Mouse (Mus musculus): Measurements from ENCODE around the gene Sytl2. TPM values are rescaled to one million over a fixed set of nuclear protein-coding genes. Genes with fewer than 3 reads are reported as not detected.

The Sytl2 gene
- polyA plus RNA-seq, 1 experiment from 2014 or later = 5.2 TPM

DNA sequence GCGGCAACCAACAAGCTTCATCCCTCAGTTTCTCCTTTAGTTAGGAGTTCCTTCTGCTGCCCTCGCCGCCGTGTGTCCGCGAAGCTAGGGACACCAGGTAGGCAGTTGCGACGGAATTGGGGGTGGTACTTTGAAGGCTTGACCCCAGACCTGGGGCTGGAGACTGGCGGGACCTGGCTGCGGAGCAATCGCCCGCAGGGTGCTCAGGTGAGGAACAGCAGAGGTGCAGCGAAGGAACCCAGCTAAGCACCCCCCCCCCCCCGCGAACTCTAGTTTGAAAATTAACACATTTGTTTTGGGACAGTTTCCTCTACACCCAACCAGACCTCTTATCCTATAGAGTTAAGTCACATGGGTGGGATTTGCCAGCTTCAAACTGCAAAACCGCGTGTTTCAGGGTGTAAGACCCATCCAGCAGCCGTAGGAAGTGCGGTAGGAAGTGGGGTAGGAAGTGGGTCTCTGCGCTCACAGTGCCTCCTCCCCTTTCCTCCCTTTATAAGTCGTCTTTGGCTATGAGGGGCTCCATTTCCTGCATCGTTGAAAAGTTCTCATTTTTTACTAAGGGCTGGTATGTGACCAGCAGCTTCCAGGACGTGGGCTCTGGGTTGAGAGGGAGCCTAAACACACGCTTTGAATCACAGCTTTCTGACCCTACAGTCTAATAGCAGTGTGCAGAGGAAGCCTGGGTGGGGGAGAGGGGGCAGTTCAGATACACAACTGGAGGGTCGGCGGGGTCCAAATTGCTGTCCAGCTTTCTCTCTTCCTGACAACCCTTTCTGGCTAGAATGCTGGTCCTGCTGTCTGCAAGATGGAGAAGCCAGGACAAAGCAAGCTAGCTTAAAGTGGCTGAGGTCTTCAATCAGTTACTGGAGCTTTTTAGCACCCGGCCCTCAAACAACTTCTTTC lies 848 bp downstream of the Sytl2 start:
- Histone ChIP-seq H3K9ac (ENCODE audit: low read depth, low read length) (peak overlapping the region; percentile 60; the same call in 1 of the 2 replicates), H3K36me3 (ENCODE audit: control insufficient read depth, insufficient read depth, low read length) (no peaks in the 10 kb centered on the region), H3K27me3 (ENCODE audit: control insufficient read depth, insufficient read depth, low read length) (peaks cover 3% of the 10 kb centered on the region; the same call in 1 of the 2 replicates), H3K27ac (ENCODE audit: low read depth, low read length) (no peak overlapping the region), H3K9me3 (replicated peaks; ENCODE audit: control insufficient read depth, low read length) (no peaks in the 10 kb centered on the region), H3K4me2 (peak overlapping the region; percentile 96), H3K4me3 (ENCODE audit: low read depth, low read length) (peak overlapping the region; percentile 54), H3K4me1 (ENCODE audit: control insufficient read depth, insufficient read depth, low read length) (no peaks in the 10 kb centered on the region)
- 4% methylated on average over 27 of the region's 27 CpGs for WGBS (ENCODE audit: insufficient replicate concordance)
- 0 out of 2 replicates have a peak, but pooled peaks have one; percentile 35 for ATAC-seq (replicated peaks; ENCODE audit: insufficient number of reproducible peaks, low FRiP score, low TSS enrichment)

DNA sequence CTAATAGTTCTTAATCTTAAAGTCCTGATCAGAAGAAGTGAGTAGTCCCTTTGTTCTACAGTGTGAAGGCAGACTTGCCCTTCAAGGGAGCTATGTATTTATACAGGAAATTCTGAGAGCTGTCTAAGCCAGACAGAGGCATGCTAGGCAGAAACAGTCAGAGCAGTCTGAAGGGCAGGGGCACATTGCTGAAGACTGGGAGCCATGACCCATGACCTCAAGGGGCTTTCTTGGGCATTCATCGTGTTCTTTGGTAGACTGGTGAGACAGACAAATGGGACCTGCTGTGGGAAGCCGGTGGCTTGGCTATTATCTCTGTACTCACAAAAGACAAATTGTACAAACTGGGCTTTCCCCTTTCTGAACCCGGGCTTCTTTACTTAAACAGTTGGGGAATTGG lies 4.0 kb downstream of the Sytl2 start:
- Histone ChIP-seq H3K9ac (ENCODE audit: low read depth, low read length) (no peak overlapping the region), H3K9me3 (replicated peaks; ENCODE audit: control insufficient read depth, low read length) (no peaks in the 10 kb centered on the region), H3K4me2 (no peak overlapping the region), H3K4me1 (ENCODE audit: control insufficient read depth, insufficient read depth, low read length) (no peaks in the 10 kb centered on the region), H3K27me3 (ENCODE audit: control insufficient read depth, insufficient read depth, low read length) (no peaks in the 10 kb centered on the region), H3K27ac (ENCODE audit: low read depth, low read length) (no peak overlapping the region), H3K4me3 (ENCODE audit: low read depth, low read length) (no peak overlapping the region), H3K36me3 (ENCODE audit: control insufficient read depth, insufficient read depth, low read length) (no peaks in the 10 kb centered on the region)
- 42% methylated on average over 3 of the region's 3 CpGs for WGBS (ENCODE audit: insufficient replicate concordance)
- ATAC-seq (replicated peaks; ENCODE audit: insufficient number of reproducible peaks, low FRiP score, low TSS enrichment) = no peak

DNA sequence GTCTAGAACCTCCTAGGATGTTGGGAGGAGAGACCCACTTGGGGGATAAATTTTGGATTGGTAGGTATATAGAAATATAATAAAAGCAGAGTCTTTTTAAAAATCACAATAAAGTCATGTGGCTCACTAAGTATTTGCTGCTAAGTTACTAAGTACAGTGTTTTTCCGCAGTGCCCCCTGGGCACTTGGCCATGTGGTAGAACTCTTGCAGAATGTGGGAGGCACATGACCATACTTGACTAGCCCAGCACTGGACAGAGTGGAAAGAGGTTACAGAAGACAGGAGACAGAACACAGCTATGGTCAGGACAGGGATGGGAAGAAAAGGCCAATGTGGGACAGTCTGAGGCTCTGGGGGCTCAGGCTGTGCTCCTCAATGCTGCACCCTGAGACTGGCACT lies 4.9 kb downstream of the Sytl2 start:
- 90% methylated on average over 1 of the region's 1 CpGs for WGBS (ENCODE audit: insufficient replicate concordance)
- Histone ChIP-seq H3K4me1 (ENCODE audit: control insufficient read depth, insufficient read depth, low read length) (no peaks in the 10 kb centered on the region), H3K9me3 (replicated peaks; ENCODE audit: control insufficient read depth, low read length) (no peaks in the 10 kb centered on the region), H3K4me2 (no peak overlapping the region), H3K9ac (ENCODE audit: low read depth, low read length) (no peak overlapping the region), H3K36me3 (ENCODE audit: control insufficient read depth, insufficient read depth, low read length) (no peaks in the 10 kb centered on the region), H3K27ac (ENCODE audit: low read depth, low read length) (no peak overlapping the region), H3K4me3 (ENCODE audit: low read depth, low read length) (no peak overlapping the region), H3K27me3 (ENCODE audit: control insufficient read depth, insufficient read depth, low read length) (no peaks in the 10 kb centered on the region)
- ATAC-seq (replicated peaks; ENCODE audit: insufficient number of reproducible peaks, low FRiP score, low TSS enrichment) = no peak

DNA sequence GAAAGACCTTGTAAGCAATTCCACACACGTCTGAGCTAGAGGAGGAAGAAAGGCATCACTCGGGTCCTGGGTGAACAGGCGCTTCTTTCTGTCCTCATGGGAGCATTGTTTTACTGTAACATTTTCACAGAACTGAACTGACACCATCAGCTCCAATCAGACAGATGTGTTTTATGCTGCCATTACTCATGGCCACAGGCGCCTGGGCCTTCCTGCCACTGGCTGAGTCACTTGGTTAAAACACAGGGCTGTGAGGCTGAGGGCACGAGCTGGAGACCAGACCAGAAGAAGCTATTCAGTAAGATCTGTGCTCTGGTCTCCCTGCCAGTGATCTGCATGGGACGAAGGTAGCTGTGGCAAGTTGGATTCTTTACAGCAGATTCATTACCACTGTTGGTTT lies 6.0 kb downstream of the Sytl2 start:
- no peak for ATAC-seq (replicated peaks; ENCODE audit: insufficient number of reproducible peaks, low FRiP score, low TSS enrichment)
- Histone ChIP-seq H3K9me3 (replicated peaks; ENCODE audit: control insufficient read depth, low read length) (no peaks in the 10 kb centered on the region), H3K27ac (ENCODE audit: low read depth, low read length) (no peak overlapping the region), H3K4me2 (no peak overlapping the region), H3K4me3 (ENCODE audit: low read depth, low read length) (no peak overlapping the region), H3K36me3 (ENCODE audit: control insufficient read depth, insufficient read depth, low read length) (no peaks in the 10 kb centered on the region), H3K27me3 (ENCODE audit: control insufficient read depth, insufficient read depth, low read length) (no peaks in the 10 kb centered on the region), H3K4me1 (ENCODE audit: control insufficient read depth, insufficient read depth, low read length) (no peaks in the 10 kb centered on the region), H3K9ac (ENCODE audit: low read depth, low read length) (no peak overlapping the region)
- WGBS (ENCODE audit: insufficient replicate concordance) = 70% methylated on average over 6 of the region's 6 CpGs

DNA sequence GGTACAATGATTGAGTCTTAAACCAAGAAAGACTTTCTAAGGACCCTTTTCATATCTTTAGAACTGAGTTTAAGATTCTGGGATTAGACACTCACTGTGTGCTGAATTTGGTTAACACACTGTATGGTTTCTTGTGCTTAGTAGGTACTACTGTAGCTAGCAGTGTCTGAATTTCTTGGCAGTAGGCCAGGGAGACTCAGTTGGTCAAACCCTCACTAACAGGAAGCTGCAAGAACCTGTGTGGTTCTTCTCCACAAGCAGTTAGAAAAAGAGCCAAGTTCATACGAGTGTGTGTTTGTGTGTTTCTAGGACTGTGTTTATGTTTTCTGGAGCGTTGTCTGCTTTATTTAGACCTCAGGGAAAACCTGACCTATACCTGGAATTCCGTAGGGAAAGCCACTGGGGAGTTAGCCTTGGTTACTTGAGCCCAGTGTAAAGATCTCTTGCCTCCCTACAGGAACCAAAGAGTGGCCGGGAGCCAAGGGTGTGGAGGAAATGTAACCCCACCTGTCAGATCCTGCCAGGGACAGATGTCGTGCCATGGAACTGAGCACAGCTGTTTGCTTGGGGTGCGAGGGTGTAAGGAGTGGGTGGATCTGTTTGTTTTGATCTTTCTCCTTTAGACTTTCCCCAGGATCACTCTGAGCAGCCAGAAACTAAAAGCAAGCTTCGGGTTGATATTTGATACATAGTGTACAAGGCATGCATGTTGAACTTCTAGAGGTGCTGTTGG lies 10.3 kb downstream of the Sytl2 start:
- H3K9ac ChIP-seq (ENCODE audit: low read depth, low read length) = no peak overlapping the region
- no peak overlapping the region for H3K27ac ChIP-seq (ENCODE audit: low read depth, low read length)
- 58% methylated on average over 7 of the region's 7 CpGs for WGBS (ENCODE audit: insufficient replicate concordance)
- H3K9me3 ChIP-seq (replicated peaks; ENCODE audit: control insufficient read depth, low read length) = no peaks in the 10 kb centered on the region
- no peaks in the 10 kb centered on the region for H3K27me3 ChIP-seq (ENCODE audit: control insufficient read depth, insufficient read depth, low read length)
- ATAC-seq (replicated peaks; ENCODE audit: insufficient number of reproducible peaks, low FRiP score, low TSS enrichment) = no peak
- no peaks in the 10 kb centered on the region for H3K36me3 ChIP-seq (ENCODE audit: control insufficient read depth, insufficient read depth, low read length)
- H3K4me3 ChIP-seq (ENCODE audit: low read depth, low read length) = no peak overlapping the region
- H3K4me1 ChIP-seq (ENCODE audit: control insufficient read depth, insufficient read depth, low read length) = no peaks in the 10 kb centered on the region
- no peak overlapping the region for H3K4me2 ChIP-seq

DNA sequence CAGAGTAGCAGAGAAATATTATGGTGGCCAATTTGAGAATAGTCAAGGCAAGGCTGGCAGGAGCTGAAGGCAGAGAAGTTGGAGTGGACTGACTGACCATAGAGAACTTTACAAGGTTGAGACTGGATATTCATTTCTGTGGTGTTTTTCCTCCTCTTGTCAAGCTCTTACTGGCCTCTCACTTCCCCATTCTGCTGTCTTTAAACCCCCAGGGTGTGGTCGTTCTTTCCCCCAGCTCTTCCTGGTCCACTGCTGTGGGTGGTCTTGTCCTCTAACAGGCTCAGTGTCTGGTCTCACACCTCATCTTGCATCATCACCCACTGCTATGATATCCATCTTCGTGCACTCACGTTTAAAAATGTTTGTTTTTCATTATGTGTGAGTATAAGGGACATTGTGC lies 11.4 kb downstream of the Sytl2 start:
- no peak overlapping the region for H3K4me2 ChIP-seq
- H3K9ac ChIP-seq (ENCODE audit: low read depth, low read length) = no peak overlapping the region
- no peak overlapping the region for H3K4me3 ChIP-seq (ENCODE audit: low read depth, low read length)
- WGBS (ENCODE audit: insufficient replicate concordance) = 58% methylated on average over 3 of the region's 3 CpGs
- ATAC-seq (replicated peaks; ENCODE audit: insufficient number of reproducible peaks, low FRiP score, low TSS enrichment) = no peak
- no peaks in the 10 kb centered on the region for H3K4me1 ChIP-seq (ENCODE audit: control insufficient read depth, insufficient read depth, low read length)
- H3K27ac ChIP-seq (ENCODE audit: low read depth, low read length) = no peak overlapping the region
- H3K9me3 ChIP-seq (replicated peaks; ENCODE audit: control insufficient read depth, low read length) = no peaks in the 10 kb centered on the region
- no peaks in the 10 kb centered on the region for H3K36me3 ChIP-seq (ENCODE audit: control insufficient read depth, insufficient read depth, low read length)
- no peaks in the 10 kb centered on the region for H3K27me3 ChIP-seq (ENCODE audit: control insufficient read depth, insufficient read depth, low read length)

DNA sequence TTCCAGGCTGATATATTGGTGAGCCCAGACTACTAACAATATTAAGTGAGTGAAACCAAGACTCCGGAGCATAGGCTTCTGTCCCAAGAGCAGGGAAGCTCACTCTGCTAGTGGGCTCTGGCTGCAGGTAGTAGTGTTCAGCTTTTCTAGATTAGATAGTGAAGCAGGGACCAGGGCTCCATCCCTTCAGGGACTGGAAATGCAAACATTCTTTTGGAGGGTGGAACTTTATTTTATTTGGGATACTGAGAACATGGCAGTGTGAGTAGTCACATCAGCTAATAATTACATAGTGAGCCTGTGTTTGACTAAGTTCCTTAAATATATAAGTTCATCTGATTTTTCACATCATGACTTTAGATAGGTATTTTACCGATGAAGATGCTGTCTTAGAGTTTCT lies 14.8 kb downstream of the Sytl2 start:
- Histone ChIP-seq H3K9me3 (replicated peaks; ENCODE audit: control insufficient read depth, low read length) (no peaks in the 10 kb centered on the region), H3K36me3 (ENCODE audit: control insufficient read depth, insufficient read depth, low read length) (no peaks in the 10 kb centered on the region), H3K4me3 (ENCODE audit: low read depth, low read length) (no peak overlapping the region), H3K27ac (ENCODE audit: low read depth, low read length) (no peak overlapping the region), H3K27me3 (ENCODE audit: control insufficient read depth, insufficient read depth, low read length) (no peaks in the 10 kb centered on the region), H3K9ac (ENCODE audit: low read depth, low read length) (no peak overlapping the region), H3K4me1 (ENCODE audit: control insufficient read depth, insufficient read depth, low read length) (no peaks in the 10 kb centered on the region), H3K4me2 (no peak overlapping the region)
- WGBS (ENCODE audit: insufficient replicate concordance) = 82% methylated on average over 2 of the region's 2 CpGs
- no peak for ATAC-seq (replicated peaks; ENCODE audit: insufficient number of reproducible peaks, low FRiP score, low TSS enrichment)

DNA sequence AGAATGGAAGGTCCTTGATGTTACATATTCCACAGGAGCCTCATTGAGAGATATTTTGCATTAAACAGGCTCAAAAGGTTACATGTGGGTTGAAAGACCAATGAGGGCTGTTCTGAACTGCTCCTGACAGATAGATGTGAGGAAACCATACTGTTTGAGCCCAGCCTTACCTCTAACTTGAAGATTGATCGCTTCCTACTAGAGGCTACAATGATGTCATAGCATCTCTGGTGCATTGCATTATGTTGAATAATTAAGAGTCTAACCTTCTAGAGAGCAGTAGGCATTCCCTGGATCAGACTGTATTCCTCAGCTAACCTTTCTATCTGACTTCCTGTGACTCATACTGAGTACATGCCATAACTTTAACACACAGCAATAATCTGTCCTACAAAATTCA lies 17.4 kb downstream of the Sytl2 start:
- Histone ChIP-seq H3K9me3 (replicated peaks; ENCODE audit: control insufficient read depth, low read length) (no peaks in the 10 kb centered on the region), H3K4me1 (ENCODE audit: control insufficient read depth, insufficient read depth, low read length) (no peaks in the 10 kb centered on the region), H3K4me2 (no peak overlapping the region), H3K9ac (ENCODE audit: low read depth, low read length) (no peak overlapping the region), H3K27me3 (ENCODE audit: control insufficient read depth, insufficient read depth, low read length) (no peaks in the 10 kb centered on the region), H3K27ac (ENCODE audit: low read depth, low read length) (no peak overlapping the region), H3K36me3 (ENCODE audit: control insufficient read depth, insufficient read depth, low read length) (no peaks in the 10 kb centered on the region), H3K4me3 (ENCODE audit: low read depth, low read length) (no peak overlapping the region)
- no peak for ATAC-seq (replicated peaks; ENCODE audit: insufficient number of reproducible peaks, low FRiP score, low TSS enrichment)
- 79% methylated on average over 1 of the region's 1 CpGs for WGBS (ENCODE audit: insufficient replicate concordance)
